Mouse (Mus musculus) natural killer cell, adult 2 months (primary cell): ENCODE data around the gene Fcnb.

Experiments used
- DNase-seq, 2 experiments: peaks; one replicate each; pipeline ENCODE4 v3.0.0; 2022; ENCODE audit warnings: low spot score in 2 of 2

Gene Fcnb

DNA sequence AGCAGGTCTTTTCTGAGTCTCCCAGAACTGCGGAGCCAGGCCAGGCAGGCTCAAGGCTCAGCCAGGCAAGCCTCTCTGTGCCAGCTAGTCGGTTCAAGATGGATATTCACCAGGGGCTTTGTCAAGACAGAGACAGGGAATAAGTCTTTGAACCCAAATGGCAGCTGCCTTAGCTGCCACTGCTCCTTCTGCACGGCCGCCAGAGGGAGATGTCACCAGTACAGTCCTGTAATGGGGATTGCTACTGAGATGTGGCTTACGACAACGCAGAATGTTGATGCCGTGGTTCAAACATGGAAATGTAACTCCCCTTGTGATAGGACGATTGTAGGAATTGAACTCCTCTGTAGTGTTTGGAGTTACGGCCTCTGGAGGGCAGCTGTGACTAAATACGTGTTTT, 1.4 kb upstream of the Fcnb start:
- no peak for DNase-seq

GRCm38 (mm10) chr2:28075616-28076187, 9.0 kb downstream of the Fcnb start:
- DNase-seq = no peak

DNA sequence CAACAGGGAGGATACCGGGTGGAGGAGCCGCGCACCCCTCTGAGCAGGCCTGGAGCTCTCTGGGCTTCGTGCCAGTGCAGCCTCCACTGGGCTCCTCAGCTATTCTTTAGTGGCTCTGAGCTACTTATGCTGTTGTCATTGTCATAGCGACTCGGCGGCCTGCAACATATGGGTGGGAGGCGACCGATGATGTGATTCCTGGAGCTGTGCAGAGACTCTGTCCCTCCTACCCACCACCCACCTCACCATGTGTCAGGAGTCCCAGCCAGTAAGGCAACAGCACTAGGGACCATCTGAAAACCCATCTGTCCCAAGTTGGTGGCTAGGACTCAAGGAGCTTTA, 16.2 kb downstream of the Fcnb start:
- no peak for DNase-seq

DNA sequence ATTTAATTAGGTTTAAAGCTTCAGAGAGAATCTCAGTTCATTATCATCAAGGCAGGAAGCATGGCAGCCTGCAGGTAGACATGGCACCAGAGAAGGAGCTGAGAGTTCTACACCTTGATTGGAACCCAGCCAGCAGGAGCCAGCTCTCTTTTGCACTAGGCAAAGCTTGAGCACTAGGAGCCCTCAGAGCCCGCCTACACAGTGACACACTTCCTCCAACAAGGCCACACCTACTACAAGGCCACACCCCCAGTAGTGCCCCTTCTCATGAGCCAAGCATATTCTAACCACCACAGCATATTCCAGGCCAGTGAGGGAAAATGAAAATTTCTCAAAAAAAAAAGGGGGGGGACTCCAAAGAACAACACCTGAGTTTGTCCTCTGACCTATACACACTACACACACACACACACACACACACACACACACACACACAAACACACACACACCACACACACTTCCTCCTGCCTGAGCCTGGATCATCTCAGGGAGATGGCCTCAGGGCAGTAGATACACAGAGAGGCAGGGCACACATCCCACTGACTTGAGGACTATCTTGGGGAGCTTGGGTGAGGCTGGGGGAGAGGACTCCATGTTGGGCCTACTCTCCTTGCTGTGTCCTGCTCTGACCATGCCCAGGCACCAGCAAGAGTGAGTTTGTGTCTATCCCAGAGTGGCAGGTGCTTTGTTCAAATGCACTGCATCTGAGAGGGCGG, 16.7 kb downstream of the Fcnb start:
- no peak for DNase-seq

GRCm38 (mm10) chr2:28067175-28067574, 17.5 kb downstream of the Fcnb start:
- no peak for DNase-seq

GRCm38 (mm10) chr2:28066686-28067085, 18.0 kb downstream of the Fcnb start:
- no peak for DNase-seq

DNA sequence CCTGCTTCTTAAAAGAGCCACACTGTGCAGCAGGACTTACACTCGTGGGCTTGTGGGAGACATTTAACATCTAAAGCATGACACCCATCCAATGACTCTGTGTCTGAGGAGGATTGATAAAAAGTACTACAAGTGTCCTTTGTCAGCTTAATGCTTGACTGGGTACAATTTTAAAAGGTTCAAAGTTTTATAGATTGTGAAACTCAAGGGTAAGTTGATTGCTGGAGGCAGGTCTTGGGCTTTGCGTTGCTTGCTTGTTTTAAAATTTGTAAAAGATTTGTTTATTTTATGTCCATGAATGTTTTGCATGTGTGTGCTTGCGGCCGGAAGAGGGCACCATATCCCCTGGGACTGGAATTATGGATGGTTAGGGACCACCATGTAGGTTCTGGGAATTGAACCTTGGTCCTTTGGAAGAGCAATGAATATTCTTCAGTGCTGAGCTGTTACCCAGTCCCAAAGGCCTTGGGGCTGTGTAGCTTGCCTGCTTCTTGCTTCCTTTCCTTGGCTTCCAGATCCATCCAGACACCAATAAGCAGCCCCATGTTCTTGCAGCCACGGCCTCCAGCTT, 19.5 kb downstream of the Fcnb start:
- DNase-seq = no peak

- DNase-seq = no peak
These were observed 20.2 kb downstream of the Fcnb start for GRCm38 (mm10) chr2:28064339-28065080.

- no peak for DNase-seq
These were observed 20.9 kb downstream of the Fcnb start for GRCm38 (mm10) chr2:28063711-28064338.

- no peak for DNase-seq
These were observed 24.8 kb downstream of the Fcnb start for GRCm38 (mm10) chr2:28059922-28060321.

GRCm38 (mm10) chr2:28047092-28047491, 37.6 kb downstream of the Fcnb start:
- DNase-seq = no peak

- no peak for DNase-seq
These were observed 38.4 kb downstream of the Fcnb start for GRCm38 (mm10) chr2:28046311-28046710.

GRCm38 (mm10) chr2:28044920-28045598, 39.6 kb downstream of the Fcnb start:
- no peak for DNase-seq

- DNase-seq = no peak
These were observed 44.2 kb downstream of the Fcnb start for GRCm38 (mm10) chr2:28040466-28040865.

- no peak for DNase-seq
These were observed 44.9 kb downstream of the Fcnb start for GRCm38 (mm10) chr2:28039647-28040325.

DNA sequence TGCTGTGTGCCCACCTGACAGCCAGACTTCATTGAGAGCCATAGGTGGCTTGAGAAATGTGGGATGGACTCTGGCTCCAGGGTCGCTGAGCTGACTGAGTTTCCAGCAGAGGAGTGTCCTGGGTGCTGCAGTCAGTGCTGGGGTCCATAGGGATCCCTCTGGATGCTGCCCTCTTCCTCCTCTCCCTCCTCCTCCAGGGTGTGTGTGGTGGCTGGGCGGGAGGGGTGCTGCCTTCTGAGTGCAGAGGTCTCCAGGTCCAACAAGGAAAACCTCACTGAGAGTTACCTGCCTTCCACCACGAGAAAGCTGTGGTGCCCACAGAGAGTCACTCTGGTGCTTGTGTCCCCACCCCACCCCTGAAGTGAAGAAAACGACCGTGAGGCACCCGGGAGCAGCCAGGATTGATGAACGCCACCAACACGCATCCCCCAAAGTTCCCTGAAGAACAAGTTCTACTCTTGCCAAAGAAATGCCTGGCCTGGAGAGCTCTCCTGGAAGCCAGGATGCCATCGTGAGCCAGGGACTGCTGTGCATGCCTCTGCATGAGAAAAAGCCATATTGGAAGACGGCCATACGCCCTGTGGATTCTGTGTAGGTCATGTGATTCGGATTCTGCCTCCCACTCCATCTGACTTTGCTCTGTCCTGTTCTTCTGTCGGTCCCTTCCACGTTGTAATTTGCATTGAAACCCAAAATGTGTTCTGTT, 46.1 kb downstream of the Fcnb start:
- no peak for DNase-seq

DNA sequence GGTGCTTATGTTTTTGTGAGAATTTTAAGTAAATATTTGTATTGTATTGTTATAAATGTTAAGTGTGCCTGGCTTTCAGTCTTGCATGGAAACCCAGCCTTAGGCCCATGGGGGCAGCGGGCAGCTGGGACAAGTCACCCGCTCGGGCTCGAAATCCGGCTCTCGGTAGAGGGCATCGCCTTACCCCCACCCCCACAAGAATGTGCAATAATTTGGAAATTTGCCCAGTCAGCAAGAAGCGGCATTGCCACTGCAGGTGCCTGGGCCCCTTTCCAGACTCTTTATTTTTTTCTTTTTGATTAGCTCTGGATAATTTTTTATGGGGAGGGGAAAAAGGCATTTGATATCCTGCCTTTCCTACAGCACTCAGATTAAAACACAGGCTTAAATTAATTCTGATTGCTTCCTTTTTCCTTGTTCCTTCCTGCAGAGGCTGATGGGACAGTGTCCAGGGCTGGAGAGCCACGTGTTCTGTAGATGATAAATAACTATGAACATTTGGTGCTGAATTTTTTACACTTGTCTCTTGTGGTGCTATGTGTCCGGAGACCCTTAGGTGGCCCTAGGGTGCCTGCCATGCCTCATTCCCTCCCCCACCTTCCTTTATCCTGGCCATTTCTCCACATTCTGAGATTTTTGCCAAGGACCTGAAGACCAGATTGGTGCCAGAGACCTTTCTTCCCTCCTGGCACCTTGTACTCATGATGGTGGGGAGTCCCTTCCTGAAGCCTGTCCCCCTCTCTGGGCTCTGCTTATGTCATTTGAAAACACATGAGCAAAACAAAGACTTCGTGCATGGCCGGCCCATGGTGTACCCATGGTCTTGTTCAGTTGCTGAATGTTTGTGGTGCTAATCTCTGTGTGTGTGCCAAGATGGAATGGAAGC, 46.9 kb downstream of the Fcnb start:
- DNase-seq = no peak

- DNase-seq = no peak
These were observed 47.9 kb downstream of the Fcnb start for GRCm38 (mm10) chr2:28036788-28037187.

GRCm38 (mm10) chr2:28034011-28034710, 50.5 kb downstream of the Fcnb start:
- no peak for DNase-seq
